8 mouse cellular contexts compared by ENCODE assay signal in the genomic region with DNA sequence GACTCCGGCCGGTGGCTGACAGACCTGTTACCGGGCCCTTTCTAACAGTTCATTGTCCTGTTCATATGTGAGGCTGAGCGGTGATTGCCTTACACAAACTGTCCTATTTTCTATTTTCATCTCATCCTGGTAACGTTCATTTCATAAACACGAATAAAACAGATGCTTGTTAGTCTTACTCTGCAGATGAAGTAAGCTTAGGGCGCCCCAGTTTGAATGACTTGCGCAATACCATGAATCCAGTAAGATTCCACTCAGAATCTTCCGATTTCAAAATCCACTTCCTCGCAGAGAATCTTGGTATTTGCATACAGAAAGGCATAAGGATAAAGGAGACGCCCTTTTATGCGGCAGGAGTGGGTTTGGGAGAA. TPM values are rescaled to one million over a fixed set of nuclear protein-coding genes. Genes with fewer than 3 reads are reported as not detected.
DNase-seq lines count a peak whose midpoint lies in the region; ATAC-seq lines count a peak whose summit lies in the region.

No protein-coding gene starts in this region.

- no peak for ATAC-seq in neural tube, embryonic 11.5 days (ENCODE audit: insufficient read depth, low FRiP score, low TSS enrichment)
- ATAC-seq in forebrain, embryonic 11.5 days (replicated peaks; ENCODE audit: low FRiP score): no peak
- ATAC-seq in liver, embryonic 13.5 days (ENCODE audit: low read depth): no peak
- ATAC-seq in stomach, embryonic 16.5 days (ENCODE audit: insufficient read depth, low FRiP score): no peak
- ATAC-seq in monocyte, adult 5-6 weeks (replicated peaks; ENCODE audit: insufficient number of reproducible peaks, low FRiP score, low TSS enrichment, poor library complexity, severe bottlenecking): no peak

- H3K27me3 ChIP-seq in neural tube, embryonic 11.5 days (ENCODE audit: control insufficient read depth, insufficient read depth, low read length): no peaks in the 10 kb centered on the region
- H3K27me3 ChIP-seq in forebrain, embryonic 11.5 days (ENCODE audit: control insufficient read depth, insufficient read depth, low read length): no peaks in the 10 kb centered on the region
- H3K27me3 ChIP-seq in liver, embryonic 13.5 days: no peaks in the 10 kb centered on the region
- H3K27me3 ChIP-seq in stomach, embryonic 16.5 days (ENCODE audit: control insufficient read depth, insufficient read depth, low read length): no peaks in the 10 kb centered on the region

- H3K4me1 ChIP-seq in neural tube, embryonic 11.5 days (ENCODE audit: control insufficient read depth, insufficient read depth, low read length): peaks cover 24% of the 10 kb centered on the region
- H3K4me1 ChIP-seq in forebrain, embryonic 11.5 days (replicated peaks; ENCODE audit: control insufficient read depth, insufficient read depth, low read length): peaks cover 11% of the 10 kb centered on the region
- H3K4me1 ChIP-seq in liver, embryonic 13.5 days (replicated peaks): peaks cover 63% of the 10 kb centered on the region
- H3K4me1 ChIP-seq in stomach, embryonic 16.5 days (ENCODE audit: control insufficient read depth, insufficient read depth, low read length): peaks cover 39% of the 10 kb centered on the region

- peak overlapping the region; percentile 41 for H3K9ac ChIP-seq in neural tube, embryonic 11.5 days (ENCODE audit: low read length)
- peak overlapping the region; percentile 50; the same call in 1 of the 2 replicates for H3K9ac ChIP-seq in forebrain, embryonic 11.5 days (ENCODE audit: low read length)
- peak overlapping the region; percentile 54 for H3K9ac ChIP-seq in liver, embryonic 13.5 days
- peak overlapping the region; percentile 69 for H3K9ac ChIP-seq in stomach, embryonic 16.5 days (ENCODE audit: low read length)

- WGBS in neural tube, embryonic 11.5 days: 10% methylated on average over 12 of the region's 12 CpGs
- 8% methylated on average over 12 of the region's 12 CpGs for WGBS in forebrain, embryonic 11.5 days
- whole genome bisulfite sequencing in liver, embryonic 13.5 days (ENCODE audit: insufficient replicate concordance): 8% methylated on average over 12 of the region's 12 CpGs
- 5% methylated on average over 12 of the region's 12 CpGs for WGBS in stomach, embryonic 16.5 days

- H3K27ac ChIP-seq in neural tube, embryonic 11.5 days (ENCODE audit: low read depth, low read length): no peak overlapping the region
- no peak overlapping the region for H3K27ac ChIP-seq in forebrain, embryonic 11.5 days (ENCODE audit: low read depth, low read length)
- H3K27ac ChIP-seq in liver, embryonic 13.5 days: no peak overlapping the region
- peak overlapping the region; percentile 52 for H3K27ac ChIP-seq in stomach, embryonic 16.5 days (ENCODE audit: low read length)

- no peak for DNase-seq in neural tube, embryonic 11.5 days (ENCODE audit: low spot score)
- DNase-seq in neural tube, embryonic 10.5 days (ENCODE audit: extremely low spot score, low spot score): no peak
- no peak for DNase-seq in forebrain, embryonic 11.5 days (ENCODE audit: low spot score)
- no peak for DNase-seq in liver, embryonic 13.5 days
- DNase-seq in left cerebral cortex, adult 8-10 months (ENCODE audit: low spot score in 2 of 2): no peak
- DNase-seq in gastrocnemius, adult 8-10 months (ENCODE audit: low spot score in 2 of 2): no peak

- H3K9me3 ChIP-seq in neural tube, embryonic 11.5 days (ENCODE audit: control insufficient read depth, low read length): no peaks in the 10 kb centered on the region
- no peaks in the 10 kb centered on the region for H3K9me3 ChIP-seq in forebrain, embryonic 11.5 days (ENCODE audit: control insufficient read depth, low read length)
- no peaks in the 10 kb centered on the region; the same call in 1 of the 2 replicates for H3K9me3 ChIP-seq in liver, embryonic 13.5 days (replicated peaks)
- H3K9me3 ChIP-seq in stomach, embryonic 16.5 days (replicated peaks; ENCODE audit: control insufficient read depth, low read length): no peaks in the 10 kb centered on the region

- H3K4me3 ChIP-seq in neural tube, embryonic 11.5 days (ENCODE audit: low read depth, low read length): peak overlapping the region; percentile 82
- peak overlapping the region; percentile 66 for H3K4me3 ChIP-seq in forebrain, embryonic 11.5 days (ENCODE audit: low read depth, low read length)
- H3K4me3 ChIP-seq in liver, embryonic 13.5 days (replicated peaks): peak overlapping the region; percentile 82
- peak overlapping the region; percentile 58 for H3K4me3 ChIP-seq in stomach, embryonic 16.5 days (replicated peaks; ENCODE audit: low read length)

- H3K4me2 ChIP-seq in neural tube, embryonic 11.5 days (ENCODE audit: low read depth): peak overlapping the region; percentile 88
- H3K4me2 ChIP-seq in forebrain, embryonic 11.5 days (ENCODE audit: low read depth, low read length, severe bottlenecking): peak overlapping the region; percentile 84
- H3K4me2 ChIP-seq in liver, embryonic 13.5 days: peak overlapping the region; percentile 99
- peak overlapping the region; percentile 82 for H3K4me2 ChIP-seq in stomach, embryonic 16.5 days (ENCODE audit: low read depth, low read length)

- H3K36me3 ChIP-seq in neural tube, embryonic 11.5 days (ENCODE audit: control insufficient read depth, insufficient read depth, low read length): no peaks in the 10 kb centered on the region
- no peaks in the 10 kb centered on the region for H3K36me3 ChIP-seq in forebrain, embryonic 11.5 days (ENCODE audit: control insufficient read depth, insufficient read depth, low read length)
- peaks cover 4% of the 10 kb centered on the region for H3K36me3 ChIP-seq in liver, embryonic 13.5 days
- no peaks in the 10 kb centered on the region for H3K36me3 ChIP-seq in stomach, embryonic 16.5 days (ENCODE audit: control insufficient read depth, insufficient read depth, low read length)

RNA-seq across cellular contexts. Expression of a gene that starts 0.5 kb away (rescaled TPM):
- 21.4 and 22.3 TPM in 2 replicates for polyA plus RNA-seq in neural tube, embryonic 11.5 days (2014; fragmentation: Nextera tagmentation; extraction: Ambion mirVana)
- polyA plus RNA-seq in forebrain, embryonic 11.5 days (2014; fragmentation: Nextera tagmentation; extraction: Ambion mirVana): 24.0 and 25.5 TPM in 2 replicates
- 9.1 and 10.7 TPM in 2 replicates for polyA plus RNA-seq in liver, embryonic 13.5 days (2015; fragmentation: Nextera tagmentation; extraction: Ambion mirVana)
- polyA plus RNA-seq in stomach, embryonic 16.5 days (2015; fragmentation: Nextera tagmentation; extraction: Ambion mirVana): 23.4 and 26.5 TPM in 2 replicates
- total RNA-seq in left cerebral cortex, adult 8-10 months (2022): 100 to 1,000 TPM; 121 to 130 (median 128) TPM
- total RNA-seq in gastrocnemius, adult 8-10 months (2022): 10 to 100 TPM; 27.5 to 34.6 (median 31.3) TPM
- 4.2 to 10.6 TPM (median 7.3 TPM) in 3 replicates for total RNA-seq in monocyte, adult 5-6 weeks (2017)

RNA-seq across cellular contexts. Expression of a gene that starts 26.0 kb away (rescaled TPM):
- polyA plus RNA-seq in neural tube, embryonic 11.5 days (2014; fragmentation: Nextera tagmentation; extraction: Ambion mirVana): 12.7 TPM in 2 replicates
- polyA plus RNA-seq in forebrain, embryonic 11.5 days (2014; fragmentation: Nextera tagmentation; extraction: Ambion mirVana): 11.6 and 12.8 TPM in 2 replicates
- polyA plus RNA-seq in liver, embryonic 13.5 days (2015; fragmentation: Nextera tagmentation; extraction: Ambion mirVana): 9.5 and 12.3 TPM in 2 replicates
- 34.5 and 40.4 TPM in 2 replicates for polyA plus RNA-seq in stomach, embryonic 16.5 days (2015; fragmentation: Nextera tagmentation; extraction: Ambion mirVana)
- 10 to 100 TPM; 15.3 to 18.1 (median 16.3) TPM for total RNA-seq in left cerebral cortex, adult 8-10 months (2022)
- total RNA-seq in gastrocnemius, adult 8-10 months (2022): 1 to 10 TPM; 4.9 to 5.8 (median 5.4) TPM
- total RNA-seq in monocyte, adult 5-6 weeks (2017): 9.0 to 24.2 TPM (median 15.1 TPM) in 3 replicates

RNA-seq across cellular contexts. Expression of a gene that starts 33.3 kb away (rescaled TPM):
- 39.1 and 44.2 TPM in 2 replicates for polyA plus RNA-seq in neural tube, embryonic 11.5 days (2014; fragmentation: Nextera tagmentation; extraction: Ambion mirVana)
- polyA plus RNA-seq in forebrain, embryonic 11.5 days (2014; fragmentation: Nextera tagmentation; extraction: Ambion mirVana): 35.9 and 41.4 TPM in 2 replicates
- 1.7 and 1.9 TPM in 2 replicates for polyA plus RNA-seq in liver, embryonic 13.5 days (2015; fragmentation: Nextera tagmentation; extraction: Ambion mirVana)
- 12.5 and 14.9 TPM in 2 replicates for polyA plus RNA-seq in stomach, embryonic 16.5 days (2015; fragmentation: Nextera tagmentation; extraction: Ambion mirVana)
- total RNA-seq in left cerebral cortex, adult 8-10 months (2022): 100 to 1,000 TPM; 328 to 363 (median 345) TPM
- 1 to 10 TPM; 1.7 to 2.5 (median 2.3) TPM for total RNA-seq in gastrocnemius, adult 8-10 months (2022)
- total RNA-seq in monocyte, adult 5-6 weeks (2017): not detected in 3 replicates

RNA-seq across cellular contexts. Expression of a gene that starts 52.0 kb away (rescaled TPM):
- 1.0 and 3.1 TPM in 2 replicates for polyA plus RNA-seq in neural tube, embryonic 11.5 days (2014; fragmentation: Nextera tagmentation; extraction: Ambion mirVana)
- 2.3 and 3.6 TPM in 2 replicates for polyA plus RNA-seq in forebrain, embryonic 11.5 days (2014; fragmentation: Nextera tagmentation; extraction: Ambion mirVana)
- polyA plus RNA-seq in liver, embryonic 13.5 days (2015; fragmentation: Nextera tagmentation; extraction: Ambion mirVana): 1.1 and 1.2 TPM in 2 replicates
- polyA plus RNA-seq in stomach, embryonic 16.5 days (2015; fragmentation: Nextera tagmentation; extraction: Ambion mirVana): 3.5 and 5.4 TPM in 2 replicates
- total RNA-seq in left cerebral cortex, adult 8-10 months (2022): 1 to 10 TPM; 2.1 to 4.8 (median 3.4) TPM
- total RNA-seq in gastrocnemius, adult 8-10 months (2022): 1 to 10 TPM in 2 of 4 experiments, under 1 TPM in 2; 0.24 to 1.3 (median 1.0) TPM
- 1.6 to 6.7 TPM (median 4.8 TPM) in 3 replicates for total RNA-seq in monocyte, adult 5-6 weeks (2017)

RNA-seq across cellular contexts. Expression of a gene that starts 59.7 kb away (rescaled TPM):
- 3.0 and 4.9 TPM in 2 replicates for polyA plus RNA-seq in neural tube, embryonic 11.5 days (2014; fragmentation: Nextera tagmentation; extraction: Ambion mirVana)
- 16.1 and 16.4 TPM in 2 replicates for polyA plus RNA-seq in forebrain, embryonic 11.5 days (2014; fragmentation: Nextera tagmentation; extraction: Ambion mirVana)
- 1.6 and 2.2 TPM in 2 replicates for polyA plus RNA-seq in liver, embryonic 13.5 days (2015; fragmentation: Nextera tagmentation; extraction: Ambion mirVana)
- polyA plus RNA-seq in stomach, embryonic 16.5 days (2015; fragmentation: Nextera tagmentation; extraction: Ambion mirVana): 12.6 and 15.5 TPM in 2 replicates
- total RNA-seq in left cerebral cortex, adult 8-10 months (2022): 1 to 10 TPM in 2 of 4 experiments, under 1 TPM in 2; 0.50 to 1.5 (median 0.85) TPM
- total RNA-seq in gastrocnemius, adult 8-10 months (2022): under 1 TPM in 2 of 4 experiments, not detected in 2; 0.65 to 0.99 TPM
- not detected in 3 replicates for total RNA-seq in monocyte, adult 5-6 weeks (2017)
